Mouse (Mus musculus) intestine, postnatal 0 days (tissue): ENCODE measurements around the gene Cers4. TPM values are rescaled to one million over a fixed set of nuclear protein-coding genes. Genes with fewer than 3 reads are reported as not detected.
A peak's percentile ranks its signal among the peaks of the same experiment; 100 is the strongest.

ENCODE experiments used
- ATAC-seq: fragments of 200-750 bp; cut with Nextera tagmentation; 2 replicates; pipeline ENCODE4 v1.8.0; 2017; ENCODE audit warnings: mild to moderate bottlenecking, moderate TSS enrichment, moderate library complexity
- H3K27ac ChIP-seq: fragments of 300-500 bp; sonication (generic); 2 replicates; pipeline ENCODE4 v1.5.1; 2014; ENCODE audit warnings: mild to moderate bottlenecking, low read depth, low read length, moderate library complexity
- H3K27me3 ChIP-seq: fragments of 300-500 bp; sonication (generic); replicated peaks from 2 replicates; pipeline ENCODE4 v1.6.1; 2014; ENCODE audit warnings: low read length, mixed read lengths; ENCODE audit not compliant: control insufficient read depth, insufficient read depth
- H3K36me3 ChIP-seq: fragments of 300-500 bp; sonication (generic); 2 replicates; pipeline ENCODE4 v1.6.1; 2014; ENCODE audit warnings: mild to moderate bottlenecking, moderate library complexity; ENCODE audit not compliant: control insufficient read depth, insufficient read depth
- H3K4me1 ChIP-seq: fragments of 300-500 bp; sonication (generic); replicated peaks from 2 replicates; pipeline ENCODE4 v1.6.1; 2014; ENCODE audit warnings: antibody characterized with exemption, low read length, mixed read lengths; ENCODE audit not compliant: control insufficient read depth, insufficient read depth
- H3K4me2 ChIP-seq: fragments of 300-500 bp; sonication (generic); replicated peaks from 2 replicates; pipeline ENCODE4 v1.6.1; 2014; ENCODE audit warnings: low read depth, mild to moderate bottlenecking, moderate library complexity
- H3K4me3 ChIP-seq: fragments of 300-500 bp; sonication (generic); 2 replicates; pipeline ENCODE4 v1.5.1; 2014; ENCODE audit warnings: low read depth, low read length
- H3K9ac ChIP-seq: fragments of 300-500 bp; sonication (generic); 2 replicates; pipeline ENCODE4 v1.6.1; 2014; ENCODE audit warnings: mild to moderate bottlenecking, low read depth, low read length
- H3K9me3 ChIP-seq: fragments of 300-500 bp; sonication (generic); 2 replicates; pipeline ENCODE4 v1.6.1; 2016; ENCODE audit warnings: mixed run types; ENCODE audit not compliant: control insufficient read depth
- CTCF ChIP-seq: sonication (generic); IDR thresholded peaks from 2 replicates; pipeline ENCODE4 v1.5.1; 2016; ENCODE audit warnings: low read depth, mild to moderate bottlenecking, control low read depth, antibody characterized with exemption, moderate library complexity
- WGBS: fragments of 180-500 bp; shearing (Covaris S2); extraction: QIAGEN DNeasy Blood & Tissue Kit; methylation state at CpG from one replicate; pipeline ENCODE4 v1.1.7; 2014; 5-methylcytosine and 5-hydroxymethylcytosine counted together
- polyA plus RNA-seq: library from polyadenylated mRNA; unstranded; fragments of >200 nt; fragmentation: Nextera tagmentation; extraction: Ambion mirVana; gene quantifications from 2 replicates; pipeline ENCODE4 v1.2.1, GENCODE M21; 2015

Cers4 gene
- polyA plus RNA-seq, 1 experiment from 2014 or later = 8.6 TPM

DNA sequence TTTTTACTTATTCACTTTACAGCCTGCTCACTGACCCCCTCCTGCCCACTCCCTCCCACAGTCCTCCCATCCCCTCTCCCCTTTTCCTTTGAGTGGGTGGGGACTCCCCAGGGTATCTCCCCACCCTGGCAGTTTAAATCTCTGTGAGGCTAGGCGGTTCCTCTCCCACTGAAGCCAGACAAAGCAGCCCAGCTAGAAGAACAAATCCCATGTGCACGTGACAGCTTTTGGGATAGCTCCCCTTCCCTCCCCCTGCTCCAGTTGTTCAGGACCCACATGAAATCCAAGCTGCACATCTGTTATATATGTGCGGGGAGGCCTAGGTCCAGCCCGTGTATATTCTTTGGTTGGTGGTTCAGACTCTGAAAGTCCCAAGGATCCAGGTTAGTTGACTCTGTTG is 10.3 kb upstream of the Cers4 start:
- Histone ChIP-seq H3K4me3 (no peak overlapping the region), H3K4me1 (no peaks in the 10 kb centered on the region), H3K9me3 (no peaks in the 10 kb centered on the region), H3K9ac (no peak overlapping the region), H3K27ac (no peak overlapping the region), H3K36me3 (no peaks in the 10 kb centered on the region), H3K27me3 (no peaks in the 10 kb centered on the region), H3K4me2 (no peak overlapping the region)
- ATAC-seq = no peak
- TF ChIP-seq CTCF = no peak
- 84% methylated on average over 4 of the region's 4 CpGs for WGBS

- no peak overlapping the region for H3K4me2 ChIP-seq
- H3K27me3 ChIP-seq = no peaks in the 10 kb centered on the region
- no peaks in the 10 kb centered on the region for H3K36me3 ChIP-seq
- no peaks in the 10 kb centered on the region for H3K9me3 ChIP-seq
- no peak for TF ChIP-seq CTCF
- no peaks in the 10 kb centered on the region for H3K4me1 ChIP-seq
- H3K27ac ChIP-seq = no peak overlapping the region
- no peak overlapping the region for H3K9ac ChIP-seq
- WGBS = 57% methylated on average over 6 of the region's 6 CpGs
- ATAC-seq = peak; percentile 54; the same call in 1 of the 2 replicates
- no peak overlapping the region for H3K4me3 ChIP-seq
Measured at GRCm38 (mm10) chr8:4483330-4483729, 9.5 kb upstream of the Cers4 start.

DNA sequence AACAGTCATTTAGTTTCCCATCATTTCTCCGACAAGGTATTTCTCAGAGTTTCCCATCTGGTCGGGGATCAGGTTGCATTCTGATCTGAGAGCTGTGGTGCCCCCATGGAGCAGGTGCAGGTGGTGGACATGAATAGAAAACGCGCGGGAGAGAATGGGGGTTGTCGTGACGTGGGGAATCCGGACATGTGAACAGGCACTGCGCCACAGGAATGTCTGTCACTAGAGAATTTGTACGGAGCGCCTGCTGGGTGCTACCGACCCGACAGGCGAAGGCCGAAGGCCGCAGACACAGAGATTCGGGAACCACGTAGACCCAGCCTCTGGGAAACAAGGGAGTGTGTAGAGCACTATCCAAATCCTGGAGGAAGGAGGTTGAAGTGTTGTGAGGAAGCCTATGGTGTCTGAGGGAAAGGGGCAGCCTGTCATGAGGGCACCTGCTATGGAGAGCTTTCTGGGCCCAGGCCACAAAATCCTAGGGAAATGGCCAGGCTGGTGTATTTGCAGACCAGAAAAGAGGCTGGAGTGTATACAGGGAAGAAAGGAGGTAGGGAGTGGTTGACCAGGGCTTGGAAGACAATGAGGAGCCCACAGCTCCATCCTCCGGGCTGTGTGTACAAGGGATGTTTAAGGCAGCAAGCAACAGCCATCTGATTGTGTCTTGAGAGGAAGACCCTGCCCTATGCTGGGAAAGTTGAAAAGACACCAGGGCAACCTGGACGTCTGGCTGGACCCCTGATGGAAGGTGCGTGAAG is 1.0 kb downstream of the Cers4 start:
- H3K4me1 ChIP-seq = no peaks in the 10 kb centered on the region
- peak overlapping the region; percentile 58 for H3K4me3 ChIP-seq
- H3K4me2 ChIP-seq = peak overlapping the region; percentile 80
- 18% methylated on average over 21 of the region's 21 CpGs for WGBS
- H3K36me3 ChIP-seq = no peaks in the 10 kb centered on the region
- no peaks in the 10 kb centered on the region for H3K27me3 ChIP-seq
- H3K9me3 ChIP-seq = no peaks in the 10 kb centered on the region
- peak overlapping the region; percentile 50 for H3K27ac ChIP-seq
- ATAC-seq = peak; percentile 37
- TF ChIP-seq CTCF = no peak
- H3K9ac ChIP-seq = peak overlapping the region; percentile 42; the same call in 1 of the 2 replicates

DNA sequence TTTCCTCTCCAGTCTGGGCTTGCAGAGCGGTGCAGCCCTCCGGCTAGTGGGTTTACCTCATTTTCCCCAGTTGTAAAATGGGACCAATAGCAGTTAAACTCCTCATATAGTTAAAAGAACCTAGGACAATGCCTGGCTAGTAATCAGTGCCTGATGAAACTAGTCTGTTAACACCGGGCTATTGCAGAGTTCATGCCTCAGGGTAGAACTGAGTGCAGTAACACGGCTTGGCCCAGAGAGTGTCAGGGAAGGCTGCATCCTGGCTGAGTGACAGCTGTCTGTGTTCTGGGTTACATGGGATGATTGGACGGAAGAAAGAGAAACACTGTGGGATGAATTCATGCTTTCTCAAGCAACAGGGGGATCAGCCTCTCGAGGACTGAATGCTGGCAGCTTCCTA is 3.1 kb downstream of the Cers4 start:
- Histone ChIP-seq H3K4me2 (no peak overlapping the region), H3K27ac (no peak overlapping the region), H3K9me3 (no peaks in the 10 kb centered on the region), H3K36me3 (0 out of 2 replicates have a peak, but pooled peaks cover 3% of the 10 kb centered on the region), H3K4me3 (no peak overlapping the region), H3K4me1 (no peaks in the 10 kb centered on the region), H3K27me3 (no peaks in the 10 kb centered on the region), H3K9ac (peak overlapping the region; percentile 11; the same call in 1 of the 2 replicates)
- ATAC-seq = no peak
- no peak for TF ChIP-seq CTCF
- WGBS = 65% methylated on average over 6 of the region's 6 CpGs

GRCm38 (mm10) chr8:4497610-4498009 is 4.8 kb downstream of the Cers4 start:
- 96% methylated on average over 1 of the region's 1 CpGs for WGBS
- TF ChIP-seq CTCF = no peak
- Histone ChIP-seq H3K4me1 (no peaks in the 10 kb centered on the region), H3K27me3 (no peaks in the 10 kb centered on the region), H3K4me2 (no peak overlapping the region), H3K36me3 (0 out of 2 replicates have a peak, but pooled peaks cover 3% of the 10 kb centered on the region), H3K27ac (no peak overlapping the region), H3K4me3 (no peak overlapping the region), H3K9ac (no peak overlapping the region), H3K9me3 (no peaks in the 10 kb centered on the region)
- ATAC-seq = no peak

- H3K36me3 ChIP-seq = no peaks in the 10 kb centered on the region
- ATAC-seq = no peak
- no peak overlapping the region for H3K27ac ChIP-seq
- no peaks in the 10 kb centered on the region for H3K4me1 ChIP-seq
- 60% methylated on average over 1 of the region's 1 CpGs for WGBS
- no peak overlapping the region for H3K4me2 ChIP-seq
- H3K27me3 ChIP-seq = no peaks in the 10 kb centered on the region
- H3K9ac ChIP-seq = no peak overlapping the region
- H3K9me3 ChIP-seq = no peaks in the 10 kb centered on the region
- no peak overlapping the region for H3K4me3 ChIP-seq
- no peak for TF ChIP-seq CTCF
Measured at GRCm38 (mm10) chr8:4505364-4505763, 12.5 kb downstream of the Cers4 start.
